ENCODE assay signal across 20 mouse cellular contexts in the genomic region with DNA sequence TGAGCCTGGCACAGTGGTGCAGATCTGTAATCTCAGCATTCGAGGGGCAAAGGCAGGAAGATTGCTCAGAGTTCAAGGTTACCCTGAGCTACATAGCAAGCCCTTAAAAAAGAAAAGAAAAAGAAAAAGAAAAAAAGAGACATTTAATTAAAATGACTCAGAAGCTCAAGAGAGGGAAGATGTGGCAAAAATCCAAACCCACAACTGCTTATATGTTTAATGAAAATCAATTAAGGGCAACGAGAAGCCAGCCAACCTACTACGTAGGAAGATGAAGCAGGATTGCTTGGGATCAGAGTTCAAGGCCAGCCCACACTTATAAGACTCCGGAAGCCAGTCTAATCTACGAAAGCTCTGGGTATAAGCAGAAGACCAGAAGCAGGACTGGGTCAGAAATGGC. TPM values are rescaled to one million over a fixed set of nuclear protein-coding genes. Genes with fewer than 3 reads are reported as not detected.
A peak's percentile ranks its signal among the peaks of the same experiment; 100 is the strongest.
DNase-seq lines count a peak whose midpoint lies in the region; ATAC-seq and TF ChIP-seq lines count a peak whose summit lies in the region.
"Had no signal": no experiment of that assay in that cellular context is flagged by ENCODE, and none has a peak within 500 bp of the region (broad histone marks: within the 10 kb centered on the region; RNA-seq: fewer than 3 reads in every experiment).

No protein-coding gene starts in this region.

- WGBS in lung, embryonic 15.5 days: 65% methylated on average over 5 of the region's 5 CpGs
- WGBS in embryonic facial prominence, embryonic 12.5 days: 69% methylated on average over 5 of the region's 5 CpGs
- 86% methylated on average over 5 of the region's 5 CpGs for WGBS in limb, embryonic 12.5 days
- WGBS in stomach, postnatal 0 days: 44% methylated on average over 5 of the region's 5 CpGs

- TF ChIP-seq EP300 in stomach, postnatal 0 days (optimal IDR thresholded peaks at IDR 0.05): no peak

- peak overlapping the region; percentile 27; the same call in 1 of the 2 replicates for H3K27ac ChIP-seq in lung, embryonic 15.5 days
- H3K27ac ChIP-seq in embryonic facial prominence, embryonic 12.5 days: peak overlapping the region; percentile 89
- H3K27ac ChIP-seq in limb, embryonic 12.5 days: peak overlapping the region; percentile 60
- H3K27ac ChIP-seq in stomach, postnatal 0 days (replicated peaks): peak overlapping the region; percentile 56; the same call in 1 of the 2 replicates
- H3K27ac ChIP-seq: liver, embryonic 15.5 days had no signal

- DNase-seq in lung, postnatal 25 days (ENCODE audit: low spot score): no peak
- DNase-seq in stomach, postnatal 0 days (ENCODE audit: low spot score): no peak
- DNase-seq in right cerebral cortex, postnatal 10 days (ENCODE audit: low spot score in 2 of 2): no peak
- no peak for DNase-seq in kidney, postnatal 25 days
- DNase-seq: adrenal gland, postnatal 36 days; cerebellum, adult 8-10 months; kidney, adult 9 months; layer of hippocampus, postnatal 36 days; right cerebral cortex, postnatal 14 days; thymus, postnatal 4 days had no signal

- H3K4me1 ChIP-seq in lung, embryonic 15.5 days: peaks cover 22% of the 10 kb centered on the region
- peaks cover 43% of the 10 kb centered on the region for H3K4me1 ChIP-seq in embryonic facial prominence, embryonic 12.5 days
- peaks cover 38% of the 10 kb centered on the region for H3K4me1 ChIP-seq in limb, embryonic 12.5 days (replicated peaks)
- no peaks in the 10 kb centered on the region for H3K4me1 ChIP-seq in stomach, postnatal 0 days (replicated peaks; ENCODE audit: control insufficient read depth, insufficient read depth)

- no peaks in the 10 kb centered on the region for H3K36me3 ChIP-seq in lung, embryonic 15.5 days
- H3K36me3 ChIP-seq in embryonic facial prominence, embryonic 12.5 days: no peaks in the 10 kb centered on the region
- H3K36me3 ChIP-seq in limb, embryonic 12.5 days: no peaks in the 10 kb centered on the region
- H3K36me3 ChIP-seq in stomach, postnatal 0 days (ENCODE audit: control insufficient read depth, insufficient read depth, low read length): no peaks in the 10 kb centered on the region
- H3K36me3 ChIP-seq: liver, embryonic 15.5 days had no signal

- H3K27me3 ChIP-seq in lung, embryonic 15.5 days: no peaks in the 10 kb centered on the region
- no peaks in the 10 kb centered on the region for H3K27me3 ChIP-seq in embryonic facial prominence, embryonic 12.5 days
- H3K27me3 ChIP-seq in limb, embryonic 12.5 days: no peaks in the 10 kb centered on the region
- H3K27me3 ChIP-seq in stomach, postnatal 0 days (ENCODE audit: control insufficient read depth, insufficient read depth, low read length): no peaks in the 10 kb centered on the region
- H3K27me3 ChIP-seq: liver, embryonic 15.5 days had no signal

- no peak overlapping the region for H3K9ac ChIP-seq in lung, embryonic 15.5 days
- H3K9ac ChIP-seq in embryonic facial prominence, embryonic 12.5 days: no peak overlapping the region
- no peak overlapping the region for H3K9ac ChIP-seq in limb, embryonic 12.5 days (replicated peaks)
- no peak overlapping the region for H3K9ac ChIP-seq in stomach, postnatal 0 days (ENCODE audit: low read length)
- H3K9ac ChIP-seq: liver, embryonic 15.5 days had no signal

- ATAC-seq in lung, embryonic 15.5 days (ENCODE audit: borderline replicate concordance, extremely low read depth, low FRiP score, low TSS enrichment): no peak
- no peak for ATAC-seq in embryonic facial prominence, embryonic 12.5 days (ENCODE audit: insufficient number of reproducible peaks, insufficient read depth, low FRiP score, low TSS enrichment)
- ATAC-seq in limb, embryonic 12.5 days (ENCODE audit: insufficient number of reproducible peaks, insufficient read depth, low FRiP score, low TSS enrichment, low read depth): no peak
- no peak for ATAC-seq in stomach, postnatal 0 days (ENCODE audit: low FRiP score, low TSS enrichment)
- ATAC-seq: forebrain, embryonic 16.5 days; midbrain, embryonic 16.5 days had no signal

- TF ChIP-seq CTCF in stomach, postnatal 0 days (IDR thresholded peaks at IDR 0.05; ENCODE audit: low read depth): no peak

- H3K4me2 ChIP-seq in lung, embryonic 15.5 days: no peak overlapping the region
- no peak overlapping the region for H3K4me2 ChIP-seq in embryonic facial prominence, embryonic 12.5 days (replicated peaks)
- H3K4me2 ChIP-seq in limb, embryonic 12.5 days: no peak overlapping the region
- no peak overlapping the region for H3K4me2 ChIP-seq in stomach, postnatal 0 days (replicated peaks; ENCODE audit: low read depth)
- H3K4me2 ChIP-seq: heart, embryonic 11.5 days; liver, embryonic 15.5 days had no signal

- no peaks in the 10 kb centered on the region for H3K9me3 ChIP-seq in lung, embryonic 15.5 days
- H3K9me3 ChIP-seq in embryonic facial prominence, embryonic 12.5 days: no peaks in the 10 kb centered on the region
- H3K9me3 ChIP-seq in limb, embryonic 12.5 days: no peaks in the 10 kb centered on the region
- no peaks in the 10 kb centered on the region for H3K9me3 ChIP-seq in stomach, postnatal 0 days (ENCODE audit: control insufficient read depth, low read length)
- H3K9me3 ChIP-seq: liver, embryonic 15.5 days had no signal

- H3K4me3 ChIP-seq in lung, embryonic 15.5 days: no peak overlapping the region
- H3K4me3 ChIP-seq in embryonic facial prominence, embryonic 12.5 days: no peak overlapping the region
- H3K4me3 ChIP-seq in limb, embryonic 12.5 days (replicated peaks): no peak overlapping the region
- no peak overlapping the region for H3K4me3 ChIP-seq in stomach, postnatal 0 days (ENCODE audit: low read depth, low read length)
- H3K4me3 ChIP-seq: erythroblast, embryonic 14.5 days; liver, embryonic 15.5 days had no signal

RNA-seq across cellular contexts. Expression of a gene that starts 19.0 kb away (rescaled TPM):
- not detected in 2 replicates for polyA plus RNA-seq in lung, embryonic 15.5 days (2015; fragmentation: Nextera tagmentation; extraction: Ambion mirVana)
- polyA plus RNA-seq in embryonic facial prominence, embryonic 12.5 days (2016; fragmentation: Nextera tagmentation; extraction: Ambion mirVana): not detected in 2 replicates
- polyA plus RNA-seq in limb, embryonic 12.5 days (2016; fragmentation: Nextera tagmentation; extraction: Ambion mirVana): 0.16 TPM in 1 of 2 replicates, not detected in the other
- 0.07 TPM in 1 of 2 replicates, not detected in the other for polyA plus RNA-seq in stomach, postnatal 0 days (2015; fragmentation: Nextera tagmentation; extraction: Ambion mirVana)
- polyA plus RNA-seq: erythroblast, embryonic 14.5 days; forebrain, embryonic 16.5 days; heart, embryonic 11.5 days; hindbrain, embryonic 16.5 days; liver, embryonic 15.5 days; midbrain, embryonic 16.5 days; spleen, adult 2 months had no signal

RNA-seq across cellular contexts. Expression of a gene that starts 55.4 kb away (rescaled TPM):
- polyA plus RNA-seq in lung, embryonic 15.5 days (2015; fragmentation: Nextera tagmentation; extraction: Ambion mirVana): 10.6 and 11.4 TPM in 2 replicates
- polyA plus RNA-seq in embryonic facial prominence, embryonic 12.5 days (2016; fragmentation: Nextera tagmentation; extraction: Ambion mirVana): 18.8 and 19.3 TPM in 2 replicates
- polyA plus RNA-seq in limb, embryonic 12.5 days (2016; fragmentation: Nextera tagmentation; extraction: Ambion mirVana): 17.4 and 18.6 TPM in 2 replicates
- 5.4 and 5.5 TPM in 2 replicates for polyA plus RNA-seq in stomach, postnatal 0 days (2015; fragmentation: Nextera tagmentation; extraction: Ambion mirVana)

RNA-seq across cellular contexts. Expression of a gene that starts 56.5 kb away (rescaled TPM):
- 94.3 and 98.9 TPM in 2 replicates for polyA plus RNA-seq in lung, embryonic 15.5 days (2015; fragmentation: Nextera tagmentation; extraction: Ambion mirVana)
- polyA plus RNA-seq in embryonic facial prominence, embryonic 12.5 days (2016; fragmentation: Nextera tagmentation; extraction: Ambion mirVana): 157 and 169 TPM in 2 replicates
- polyA plus RNA-seq in limb, embryonic 12.5 days (2016; fragmentation: Nextera tagmentation; extraction: Ambion mirVana): 142 and 145 TPM in 2 replicates
- polyA plus RNA-seq in stomach, postnatal 0 days (2015; fragmentation: Nextera tagmentation; extraction: Ambion mirVana): 50.6 and 51.9 TPM in 2 replicates

Comparison
In these comparisons a context has a peak if more than half of its experiments do, and no peak if none do; other contexts are left out.
1. H3K27ac ChIP-seq: peak in every context shown above with its lines; median percentile 89 in embryonic facial prominence, embryonic 12.5 days; 60 in limb, embryonic 12.5 days; 56 in stomach, postnatal 0 days; 27 in lung, embryonic 15.5 days.